Mouse (Mus musculus): ENCODE results near the gene Esam. TPM values are rescaled to one million over a fixed set of nuclear protein-coding genes. Genes with fewer than 3 reads are reported as not detected.

Gene Esam
- polyA plus RNA-seq, 1 experiment from 2014 or later, result 58.6 TPM

GRCm38 (mm10) chr9:37550435-37550834 lies 22.6 kb downstream of the Esam start:
- Histone ChIP-seq H3K36me3 (ENCODE audit: control insufficient read depth, insufficient read depth, low read length) (no peaks in the 10 kb centered on the region), H3K27me3 (ENCODE audit: control insufficient read depth, insufficient read depth, low read length) (peaks cover 31% of the 10 kb centered on the region), H3K4me1 (ENCODE audit: control insufficient read depth, insufficient read depth, low read length) (peaks cover 14% of the 10 kb centered on the region; the same call in 1 of the 2 replicates), H3K9ac (ENCODE audit: low read length) (no peak overlapping the region), H3K9me3 (replicated peaks; ENCODE audit: control insufficient read depth, low read length) (no peaks in the 10 kb centered on the region), H3K4me3 (replicated peaks; ENCODE audit: low read length) (no peak overlapping the region), H3K4me2 (ENCODE audit: low read depth, low read length) (no peak overlapping the region), H3K27ac (ENCODE audit: low read length) (no peak overlapping the region)
- ATAC-seq (ENCODE audit: insufficient read depth, low FRiP score), result no peak
- 45% methylated on average over 1 of the region's 1 CpGs for WGBS

- H3K9ac ChIP-seq (ENCODE audit: low read length), result peak overlapping the region; percentile 57
- 3% methylated on average over 23 of the region's 23 CpGs for WGBS
- no peaks in the 10 kb centered on the region for H3K36me3 ChIP-seq (ENCODE audit: control insufficient read depth, insufficient read depth, low read length)
- peaks cover 14% of the 10 kb centered on the region; the same call in 1 of the 2 replicates for H3K4me1 ChIP-seq (ENCODE audit: control insufficient read depth, insufficient read depth, low read length)
- H3K4me3 ChIP-seq (replicated peaks; ENCODE audit: low read length), result peak overlapping the region; percentile 46
- no peaks in the 10 kb centered on the region for H3K9me3 ChIP-seq (replicated peaks; ENCODE audit: control insufficient read depth, low read length)
- no peak for ATAC-seq (ENCODE audit: insufficient read depth, low FRiP score)
- H3K4me2 ChIP-seq (ENCODE audit: low read depth, low read length), result peak overlapping the region; percentile 92
- H3K27ac ChIP-seq (ENCODE audit: low read length), result no peak overlapping the region
- peaks cover 23% of the 10 kb centered on the region for H3K27me3 ChIP-seq (ENCODE audit: control insufficient read depth, insufficient read depth, low read length)
Measured at GRCm38 (mm10) chr9:37551751-37552531, 24.1 kb downstream of the Esam start.

- peak; percentile 95 for ATAC-seq (ENCODE audit: insufficient read depth, low FRiP score)
- Histone ChIP-seq H3K9ac (ENCODE audit: low read length) (peak within 1 kb of the TSS; percentile 57), H3K36me3 (ENCODE audit: control insufficient read depth, insufficient read depth, low read length) (no peaks in the 10 kb centered on the region), H3K27ac (ENCODE audit: low read length) (no peak within 1 kb of the TSS), H3K27me3 (ENCODE audit: control insufficient read depth, insufficient read depth, low read length) (peaks cover 23% of the 10 kb centered on the region), H3K4me3 (replicated peaks; ENCODE audit: low read length) (peak within 1 kb of the TSS; percentile 46), H3K9me3 (replicated peaks; ENCODE audit: control insufficient read depth, low read length) (no peaks in the 10 kb centered on the region), H3K4me2 (ENCODE audit: low read depth, low read length) (peak within 1 kb of the TSS; percentile 92), H3K4me1 (ENCODE audit: control insufficient read depth, insufficient read depth, low read length) (peaks cover 14% of the 10 kb centered on the region; the same call in 1 of the 2 replicates)
- WGBS, result 4% methylated on average over 31 of the region's 31 CpGs
Measured at GRCm38 (mm10) chr9:37552536-37553293, 24.8 kb downstream of the Esam start, which contains the start of gene Nrgn. Gene Nrgn, minus strand, starts transcription at chr9:37552904.

GRCm38 (mm10) chr9:37554279-37554678 lies 26.4 kb downstream of the Esam start:
- no peak for ATAC-seq (ENCODE audit: insufficient read depth, low FRiP score)

GRCm38 (mm10) chr9:37554838-37555748 lies 27.2 kb downstream of the Esam start, which contains the start of gene Siae:
Gene Siae, plus strand, starts transcription at chr9:37555698.
- no peak for ATAC-seq (ENCODE audit: insufficient read depth, low FRiP score)
- no peak within 1 kb of the TSS for H3K27ac ChIP-seq (ENCODE audit: low read length)
- no peaks in the 10 kb centered on the region for H3K36me3 ChIP-seq (ENCODE audit: control insufficient read depth, insufficient read depth, low read length)
- peaks cover 14% of the 10 kb centered on the region; the same call in 1 of the 2 replicates for H3K4me1 ChIP-seq (ENCODE audit: control insufficient read depth, insufficient read depth, low read length)
- WGBS, result 33% methylated on average over 7 of the region's 7 CpGs
- H3K27me3 ChIP-seq (ENCODE audit: control insufficient read depth, insufficient read depth, low read length), result peaks cover 17% of the 10 kb centered on the region
- no peak within 1 kb of the TSS for H3K9ac ChIP-seq (ENCODE audit: low read length)
- H3K4me3 ChIP-seq (replicated peaks; ENCODE audit: low read length), result no peak within 1 kb of the TSS
- H3K4me2 ChIP-seq (ENCODE audit: low read depth, low read length), result no peak within 1 kb of the TSS
- H3K9me3 ChIP-seq (replicated peaks; ENCODE audit: control insufficient read depth, low read length), result no peaks in the 10 kb centered on the region

More at GRCm38 (mm10) chr9:37554279-37554678, 26.4 kb downstream of the Esam start:
- WGBS, result 85% methylated on average over 1 of the region's 1 CpGs
- Histone ChIP-seq H3K4me2 (ENCODE audit: low read depth, low read length) (no peak overlapping the region), H3K36me3 (ENCODE audit: control insufficient read depth, insufficient read depth, low read length) (no peaks in the 10 kb centered on the region), H3K9me3 (replicated peaks; ENCODE audit: control insufficient read depth, low read length) (no peaks in the 10 kb centered on the region), H3K9ac (ENCODE audit: low read length) (no peak overlapping the region), H3K4me3 (replicated peaks; ENCODE audit: low read length) (no peak overlapping the region), H3K4me1 (ENCODE audit: control insufficient read depth, insufficient read depth, low read length) (peaks cover 14% of the 10 kb centered on the region; the same call in 1 of the 2 replicates), H3K27ac (ENCODE audit: low read length) (no peak overlapping the region), H3K27me3 (ENCODE audit: control insufficient read depth, insufficient read depth, low read length) (peaks cover 23% of the 10 kb centered on the region)

- Histone ChIP-seq H3K27me3 (ENCODE audit: control insufficient read depth, insufficient read depth, low read length) (peaks cover 7% of the 10 kb centered on the region; the same call in 1 of the 2 replicates), H3K36me3 (ENCODE audit: control insufficient read depth, insufficient read depth, low read length) (no peaks in the 10 kb centered on the region), H3K4me3 (replicated peaks; ENCODE audit: low read length) (no peak overlapping the region), H3K27ac (ENCODE audit: low read length) (no peak overlapping the region), H3K4me2 (ENCODE audit: low read depth, low read length) (no peak overlapping the region), H3K9me3 (replicated peaks; ENCODE audit: control insufficient read depth, low read length) (no peaks in the 10 kb centered on the region), H3K4me1 (ENCODE audit: control insufficient read depth, insufficient read depth, low read length) (peaks cover 14% of the 10 kb centered on the region; the same call in 1 of the 2 replicates), H3K9ac (ENCODE audit: low read length) (no peak overlapping the region)
- ATAC-seq (ENCODE audit: insufficient read depth, low FRiP score), result no peak
- WGBS, result 68% methylated on average over 3 of the region's 3 CpGs
Measured at GRCm38 (mm10) chr9:37556366-37556765, 28.5 kb downstream of the Esam start.

- no peaks in the 10 kb centered on the region for H3K27me3 ChIP-seq (ENCODE audit: control insufficient read depth, insufficient read depth, low read length)
- H3K4me1 ChIP-seq (ENCODE audit: control insufficient read depth, insufficient read depth, low read length), result no peaks in the 10 kb centered on the region
- H3K36me3 ChIP-seq (ENCODE audit: control insufficient read depth, insufficient read depth, low read length), result no peaks in the 10 kb centered on the region
- H3K9ac ChIP-seq (ENCODE audit: low read length), result no peak overlapping the region
- ATAC-seq (ENCODE audit: insufficient read depth, low FRiP score), result no peak
- no peaks in the 10 kb centered on the region for H3K9me3 ChIP-seq (replicated peaks; ENCODE audit: control insufficient read depth, low read length)
- H3K27ac ChIP-seq (ENCODE audit: low read length), result no peak overlapping the region
- WGBS, result 92% methylated on average over 2 of the region's 2 CpGs
- no peak overlapping the region for H3K4me3 ChIP-seq (replicated peaks; ENCODE audit: low read length)
- H3K4me2 ChIP-seq (ENCODE audit: low read depth, low read length), result no peak overlapping the region
Measured at GRCm38 (mm10) chr9:37560617-37561016, 32.7 kb downstream of the Esam start.

GRCm38 (mm10) chr9:37563805-37564204 lies 35.9 kb downstream of the Esam start:
- no peak overlapping the region for H3K9ac ChIP-seq (ENCODE audit: low read length)
- no peaks in the 10 kb centered on the region for H3K36me3 ChIP-seq (ENCODE audit: control insufficient read depth, insufficient read depth, low read length)
- H3K4me1 ChIP-seq (ENCODE audit: control insufficient read depth, insufficient read depth, low read length), result peaks cover 15% of the 10 kb centered on the region
- H3K4me2 ChIP-seq (ENCODE audit: low read depth, low read length), result no peak overlapping the region
- no peaks in the 10 kb centered on the region for H3K27me3 ChIP-seq (ENCODE audit: control insufficient read depth, insufficient read depth, low read length)
- 46% methylated on average over 1 of the region's 1 CpGs for WGBS
- H3K9me3 ChIP-seq (replicated peaks; ENCODE audit: control insufficient read depth, low read length), result no peaks in the 10 kb centered on the region
- ATAC-seq (ENCODE audit: insufficient read depth, low FRiP score), result no peak
- no peak overlapping the region for H3K4me3 ChIP-seq (replicated peaks; ENCODE audit: low read length)
- no peak overlapping the region for H3K27ac ChIP-seq (ENCODE audit: low read length)

Data from stomach, embryonic 16.5 days (tissue).